Mouse (Mus musculus) megakaryocyte, embryonic 14.5 days (primary cell): Measurements from ENCODE around the gene Cplane1. TPM values are rescaled to one million over a fixed set of nuclear protein-coding genes. Genes with fewer than 3 reads are reported as not detected.

Source experiments
- H3K27me3 ChIP-seq: replicated peaks from 2 replicates; pipeline ENCODE3; 2012; ENCODE audit warnings: inconsistent platforms
- H3K36me3 ChIP-seq: replicated peaks from 2 replicates; pipeline ENCODE3; 2012; ENCODE audit warnings: low read length, inconsistent platforms, mixed read lengths
- H3K4me1 ChIP-seq: 2 replicates; pipeline ENCODE4 v1.6.1; 2012; ENCODE audit warnings: inconsistent platforms
- H3K4me3 ChIP-seq: replicated peaks from 2 replicates; pipeline ENCODE3; 2012; ENCODE audit warnings: moderate library complexity, mild to moderate bottlenecking, inconsistent platforms
- H3K9me3 ChIP-seq: 2 replicates; pipeline ENCODE4 v1.6.1; 2012; ENCODE audit warnings: inconsistent platforms
- FLI1 ChIP-seq: IDR thresholded peaks from 2 replicates; pipeline ENCODE4 v1.6.1; 2012; ENCODE audit warnings: low read length, inconsistent platforms, mixed read lengths
- GATA1 ChIP-seq: IDR thresholded peaks from 3 replicates; pipeline ENCODE4 v1.6.1; 2012; ENCODE audit warnings: mixed read lengths, low read length, inconsistent platforms, borderline replicate concordance
- polyA plus RNA-seq: library from polyadenylated mRNA; stranded (reverse); fragments of >175 nt; gene quantifications from 2 replicates; pipeline ENCODE4 v1.2.3, GENCODE M21; 2012; ENCODE audit warnings: low replicate concordance; ENCODE audit not compliant: insufficient read depth

Cplane1 gene
- 0.37 and 0.40 TPM in 2 replicates for polyA plus RNA-seq

DNA sequence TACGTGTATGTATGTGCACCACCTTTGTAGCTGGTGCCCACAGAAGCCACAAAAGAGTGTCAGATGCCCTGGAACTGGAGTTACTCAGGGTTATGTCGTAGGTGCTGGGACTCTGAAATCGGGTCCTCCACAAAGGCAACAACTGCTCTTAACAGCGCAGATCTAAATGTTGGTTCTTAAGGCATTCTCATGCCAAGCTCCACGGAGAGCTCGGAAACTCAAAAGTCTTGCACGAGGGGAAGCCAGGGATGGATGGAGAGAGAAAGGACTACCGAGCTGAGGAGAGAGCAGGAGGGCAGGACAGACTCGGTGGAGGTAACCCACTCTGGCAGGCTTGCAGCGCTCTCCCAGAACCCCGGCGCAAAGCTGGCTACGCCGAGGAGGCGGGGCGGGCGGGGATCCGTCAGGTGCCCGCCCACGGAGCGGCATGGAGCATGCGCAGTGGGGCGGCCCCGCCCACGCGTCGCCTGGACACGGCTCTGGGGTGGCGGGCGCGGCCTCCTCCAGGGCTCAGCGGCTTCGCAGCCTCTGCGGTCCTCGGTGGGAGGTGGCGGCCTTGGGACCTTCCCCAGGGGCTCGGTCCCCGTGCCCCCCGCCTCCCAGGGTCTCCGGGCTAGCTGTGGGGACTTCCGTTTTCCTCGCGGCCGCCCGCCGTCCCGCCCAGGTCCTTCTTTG is at the start of gene Cplane1:
Gene Cplane1, plus strand, starts transcription at position 516 of the 675 bp plus-strand sequence.
- TF ChIP-seq GATA1, result no peak
- TF ChIP-seq FLI1, result no peak
- Histone ChIP-seq H3K4me1 (peaks cover 9% of the 10 kb centered on the region), H3K9me3 (no peaks in the 10 kb centered on the region), H3K27me3 (peaks cover 2% of the 10 kb centered on the region), H3K4me3 (peak within 1 kb of the TSS; percentile 91), H3K36me3 (no peaks in the 10 kb centered on the region)

DNA sequence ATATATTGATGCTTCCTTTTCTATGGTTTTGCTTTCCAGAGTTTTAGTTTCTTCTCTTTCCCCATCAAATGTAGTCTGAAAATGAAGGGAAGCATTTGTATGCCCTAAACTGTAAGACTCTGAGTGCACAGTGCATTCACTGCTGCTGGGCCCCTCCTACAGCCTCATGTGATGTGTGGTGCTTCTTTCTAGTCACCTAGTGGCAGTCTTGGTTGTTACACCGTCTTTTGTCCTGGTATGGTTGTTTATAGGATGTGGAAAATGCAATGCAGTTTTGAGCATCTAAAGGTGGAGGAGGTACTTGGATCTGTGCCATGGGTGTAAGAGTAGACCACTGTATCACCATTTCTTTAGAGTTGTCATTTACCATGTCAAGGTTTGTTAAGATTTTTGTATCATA is 39.6 kb upstream of the Cplane1 start:
- H3K36me3 ChIP-seq, result peaks cover 85% of the 10 kb centered on the region
- H3K4me1 ChIP-seq, result no peaks in the 10 kb centered on the region; the same call in 1 of the 2 replicates
- H3K27me3 ChIP-seq, result no peaks in the 10 kb centered on the region
- no peak for TF ChIP-seq FLI1
- no peak for TF ChIP-seq GATA1
- H3K4me3 ChIP-seq, result no peak overlapping the region
- H3K9me3 ChIP-seq, result no peaks in the 10 kb centered on the region

DNA sequence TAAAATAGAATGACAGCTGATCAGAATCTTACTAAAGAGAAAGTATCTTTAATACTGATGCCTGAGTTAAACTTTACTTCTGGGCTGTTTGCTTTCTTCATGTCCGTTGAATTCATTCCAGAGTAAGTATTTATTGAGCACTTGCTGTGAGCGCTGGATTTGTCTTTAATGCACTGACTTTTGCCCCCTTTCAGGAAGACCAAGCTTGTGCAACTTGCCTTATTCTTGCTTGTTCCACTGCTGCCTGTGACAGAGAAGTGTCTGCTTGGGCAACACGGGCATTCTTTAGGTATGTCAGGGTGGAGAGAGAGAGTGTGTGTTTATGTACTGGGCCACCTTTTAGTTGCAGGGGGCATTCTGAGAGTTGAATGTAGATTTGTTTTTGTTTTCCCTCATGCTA is 37.6 kb upstream of the Cplane1 start:
- H3K36me3 ChIP-seq, result peaks cover 96% of the 10 kb centered on the region
- no peaks in the 10 kb centered on the region for H3K9me3 ChIP-seq
- H3K4me1 ChIP-seq, result no peaks in the 10 kb centered on the region; the same call in 1 of the 2 replicates
- TF ChIP-seq GATA1 (no peak), FLI1 (no peak)
- H3K4me3 ChIP-seq, result no peak overlapping the region
- no peaks in the 10 kb centered on the region for H3K27me3 ChIP-seq

DNA sequence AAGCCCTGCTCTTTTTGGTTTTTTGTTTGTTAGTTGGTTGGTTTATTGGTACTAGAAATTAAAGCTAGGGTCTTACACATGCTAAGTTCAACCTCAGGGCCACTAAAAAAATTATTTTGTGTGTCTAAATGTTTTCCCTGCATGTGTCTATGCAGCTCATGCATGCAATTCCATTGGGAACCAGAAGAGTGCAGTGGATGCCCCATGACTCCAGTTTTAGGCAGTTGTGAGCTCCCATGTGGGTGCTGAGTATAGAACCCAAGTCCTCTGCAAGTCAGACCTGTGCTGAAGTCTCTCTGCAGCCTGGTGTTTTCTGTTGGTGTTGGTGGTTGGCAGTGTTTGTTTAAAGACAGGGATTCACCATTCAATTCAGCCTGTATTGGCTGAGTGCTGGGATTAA is 37.1 kb upstream of the Cplane1 start:
- H3K27me3 ChIP-seq, result no peaks in the 10 kb centered on the region
- no peaks in the 10 kb centered on the region; the same call in 1 of the 2 replicates for H3K4me1 ChIP-seq
- TF ChIP-seq FLI1, result no peak
- TF ChIP-seq GATA1, result no peak
- H3K4me3 ChIP-seq, result no peak overlapping the region
- peaks cover 96% of the 10 kb centered on the region for H3K36me3 ChIP-seq
- no peaks in the 10 kb centered on the region for H3K9me3 ChIP-seq

DNA sequence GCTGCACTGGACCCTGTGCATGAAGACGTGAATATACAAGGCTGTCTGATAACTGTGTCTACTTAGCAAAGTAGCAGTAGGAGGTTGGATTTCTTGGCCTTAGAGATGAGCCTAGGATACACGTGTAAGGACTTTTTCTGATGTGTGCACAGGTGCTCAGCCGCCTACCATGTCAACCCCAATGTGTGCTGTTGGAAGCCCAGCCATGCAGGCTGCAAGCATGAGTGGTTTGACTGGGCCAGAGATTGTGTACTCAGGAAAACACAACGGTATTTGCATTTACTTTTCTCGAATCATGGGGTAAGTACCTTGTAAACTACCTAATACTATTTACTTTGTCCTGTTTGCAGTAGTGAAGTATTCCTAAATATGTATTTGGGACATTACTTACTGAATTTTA is 33.3 kb upstream of the Cplane1 start:
- TF ChIP-seq FLI1, result no peak
- no peak for TF ChIP-seq GATA1
- Histone ChIP-seq H3K27me3 (no peaks in the 10 kb centered on the region), H3K9me3 (no peaks in the 10 kb centered on the region), H3K4me1 (no peaks in the 10 kb centered on the region; the same call in 1 of the 2 replicates), H3K4me3 (no peak overlapping the region), H3K36me3 (peaks cover 98% of the 10 kb centered on the region)

DNA sequence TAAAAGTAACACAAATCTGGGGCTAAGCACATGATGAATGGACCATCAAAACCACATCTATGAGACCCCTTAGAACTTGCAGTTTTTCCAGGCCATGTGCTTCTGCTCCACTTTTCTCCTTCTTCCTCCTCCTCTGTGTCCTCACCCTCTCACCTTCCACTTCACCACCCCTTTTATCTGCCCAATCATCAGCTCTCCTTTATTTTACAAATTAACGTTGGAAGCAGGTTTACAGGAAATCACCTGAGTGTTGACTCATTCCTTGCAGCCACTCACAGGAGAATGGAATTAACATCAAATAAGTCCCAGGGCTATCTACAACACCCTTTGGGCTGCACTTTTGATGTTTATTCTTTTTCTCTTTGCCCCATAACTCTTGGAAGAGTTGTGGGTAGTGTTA is 7.1 kb upstream of the Cplane1 start:
- H3K9me3 ChIP-seq, result no peaks in the 10 kb centered on the region
- H3K4me3 ChIP-seq, result no peak overlapping the region
- no peaks in the 10 kb centered on the region for H3K4me1 ChIP-seq
- TF ChIP-seq FLI1, result no peak
- TF ChIP-seq GATA1, result no peak
- peaks cover 55% of the 10 kb centered on the region for H3K36me3 ChIP-seq
- H3K27me3 ChIP-seq, result no peaks in the 10 kb centered on the region

DNA sequence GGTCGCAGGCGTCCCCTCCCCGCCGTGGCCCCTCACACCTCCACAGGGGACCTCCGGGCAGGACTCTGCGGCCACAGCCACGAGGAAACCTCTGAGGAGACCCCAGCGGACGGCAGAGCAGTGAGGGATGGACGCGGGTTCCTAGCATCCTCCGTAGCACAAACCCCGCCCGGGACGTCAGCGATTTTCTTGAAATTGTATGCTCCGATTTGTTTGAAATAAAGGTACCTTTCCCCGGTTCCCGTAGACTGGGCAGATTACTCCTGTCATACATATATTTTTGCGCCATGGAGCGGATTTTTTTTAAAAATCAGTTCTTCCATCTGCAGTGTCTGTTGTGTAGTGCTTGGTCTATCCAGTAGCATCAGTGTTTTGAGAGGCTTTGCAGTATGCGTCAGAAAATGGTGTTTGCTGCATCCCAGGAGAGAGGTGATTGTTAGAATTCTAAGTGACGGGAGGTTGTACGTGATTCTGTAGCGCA is 400 bp downstream of the Cplane1 start:
- H3K36me3 ChIP-seq, result no peaks in the 10 kb centered on the region
- TF ChIP-seq GATA1 (no peak), FLI1 (no peak)
- no peaks in the 10 kb centered on the region for H3K9me3 ChIP-seq
- H3K4me1 ChIP-seq, result peaks cover 9% of the 10 kb centered on the region
- H3K4me3 ChIP-seq, result peak overlapping the region; percentile 91
- H3K27me3 ChIP-seq, result peaks cover 2% of the 10 kb centered on the region

DNA sequence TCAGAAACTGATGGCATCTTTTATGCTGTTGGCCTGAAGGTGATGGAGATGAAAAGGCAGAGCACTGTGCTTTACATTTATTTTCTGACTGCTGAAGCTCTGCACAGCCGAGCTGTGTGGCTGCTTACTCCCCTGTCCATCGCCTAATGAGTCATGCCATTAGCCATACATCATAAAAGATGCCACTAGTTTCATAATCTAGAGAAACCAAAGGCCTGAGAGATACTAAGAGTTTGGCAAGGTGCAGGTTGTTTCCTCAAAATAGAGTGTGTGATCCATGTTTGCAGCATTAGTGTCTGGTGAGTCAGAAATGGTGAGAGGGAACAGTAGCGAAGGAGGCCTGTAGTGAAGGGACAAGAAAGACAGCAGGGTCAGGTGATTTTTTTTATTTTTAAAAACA is 20.7 kb downstream of the Cplane1 start:
- H3K4me1 ChIP-seq, result peaks cover 12% of the 10 kb centered on the region
- no peaks in the 10 kb centered on the region for H3K27me3 ChIP-seq
- H3K4me3 ChIP-seq, result no peak overlapping the region
- H3K36me3 ChIP-seq, result peaks cover 6% of the 10 kb centered on the region
- no peak for TF ChIP-seq GATA1
- TF ChIP-seq FLI1, result no peak
- no peaks in the 10 kb centered on the region for H3K9me3 ChIP-seq

DNA sequence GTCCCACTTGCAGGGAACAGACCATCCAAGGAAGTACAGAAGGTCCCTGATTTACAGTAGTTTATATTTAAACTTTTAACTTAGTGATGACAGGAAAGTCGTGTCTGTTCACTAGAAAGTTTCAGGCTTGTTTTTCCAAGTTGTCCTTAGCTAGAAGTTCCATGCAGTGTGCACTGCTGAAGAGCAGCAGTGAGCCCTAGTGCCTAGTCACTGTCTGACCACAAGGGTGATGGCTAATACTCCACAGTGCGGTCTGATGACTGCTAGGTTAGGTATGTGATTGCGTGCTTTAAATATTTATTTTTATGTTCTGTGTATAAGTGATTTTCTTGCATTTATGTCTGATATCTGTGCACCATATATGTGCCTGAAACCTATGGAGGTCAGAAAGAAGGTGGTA is 21.5 kb downstream of the Cplane1 start:
- Histone ChIP-seq H3K9me3 (no peaks in the 10 kb centered on the region), H3K4me1 (peaks cover 21% of the 10 kb centered on the region), H3K36me3 (peaks cover 6% of the 10 kb centered on the region), H3K4me3 (no peak overlapping the region), H3K27me3 (no peaks in the 10 kb centered on the region)
- TF ChIP-seq FLI1, result no peak

DNA sequence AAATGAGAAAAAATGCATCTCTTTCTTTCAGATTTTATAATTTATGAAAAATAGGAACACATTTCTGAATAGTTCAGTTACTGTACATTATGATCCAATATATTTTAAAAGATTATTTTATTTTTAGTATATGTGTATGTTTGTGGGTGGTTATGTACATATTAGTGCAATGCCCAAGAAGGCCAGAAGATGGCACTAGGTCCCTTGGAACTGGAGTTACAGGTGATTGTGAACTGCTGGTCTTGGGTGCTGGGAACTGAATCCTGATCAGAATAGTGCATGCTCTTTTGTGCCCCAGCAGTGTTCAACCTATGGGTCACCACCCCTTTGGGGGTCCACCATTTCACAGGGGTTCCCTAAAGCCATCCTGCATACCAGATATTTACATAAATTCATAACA is 31.4 kb downstream of the Cplane1 start:
- TF ChIP-seq FLI1, result no peak
- TF ChIP-seq GATA1, result no peak
- H3K4me1 ChIP-seq, result peaks cover 3% of the 10 kb centered on the region
- no peak overlapping the region for H3K4me3 ChIP-seq
- H3K27me3 ChIP-seq, result no peaks in the 10 kb centered on the region
- peaks cover 23% of the 10 kb centered on the region for H3K36me3 ChIP-seq
- peaks cover 4% of the 10 kb centered on the region; the same call in 1 of the 2 replicates for H3K9me3 ChIP-seq

DNA sequence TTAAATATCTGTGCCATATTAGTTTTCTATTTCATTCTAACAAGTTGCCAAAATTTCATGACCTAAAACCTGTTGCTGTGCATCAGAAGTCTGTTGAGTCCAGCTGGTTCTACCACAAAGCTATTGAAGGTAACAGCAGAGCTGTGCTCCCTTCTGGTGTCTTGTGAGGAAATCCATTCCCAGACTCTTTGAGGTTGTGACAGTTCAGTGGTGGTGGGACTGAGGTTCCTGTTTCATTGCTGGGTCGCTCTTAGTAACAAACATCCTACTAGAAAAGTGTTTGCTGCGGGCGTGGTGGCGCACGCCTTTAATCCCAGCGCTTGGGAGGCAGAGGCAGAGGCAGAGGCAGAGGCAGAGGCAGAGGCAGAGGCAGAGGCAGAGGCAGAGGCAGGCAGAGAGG is 39.5 kb downstream of the Cplane1 start:
- Histone ChIP-seq H3K36me3 (peaks cover 8% of the 10 kb centered on the region), H3K4me3 (no peak overlapping the region), H3K9me3 (no peaks in the 10 kb centered on the region), H3K4me1 (no peaks in the 10 kb centered on the region), H3K27me3 (no peaks in the 10 kb centered on the region)
- TF ChIP-seq GATA1 (no peak), FLI1 (no peak)
